Mouse (Mus musculus): ENCODE data around the gene Rftn1. TPM values are rescaled to one million over a fixed set of nuclear protein-coding genes. Genes with fewer than 3 reads are reported as not detected.

Gene Rftn1
- polyA plus RNA-seq, 1 experiment, result 102 TPM

DNA sequence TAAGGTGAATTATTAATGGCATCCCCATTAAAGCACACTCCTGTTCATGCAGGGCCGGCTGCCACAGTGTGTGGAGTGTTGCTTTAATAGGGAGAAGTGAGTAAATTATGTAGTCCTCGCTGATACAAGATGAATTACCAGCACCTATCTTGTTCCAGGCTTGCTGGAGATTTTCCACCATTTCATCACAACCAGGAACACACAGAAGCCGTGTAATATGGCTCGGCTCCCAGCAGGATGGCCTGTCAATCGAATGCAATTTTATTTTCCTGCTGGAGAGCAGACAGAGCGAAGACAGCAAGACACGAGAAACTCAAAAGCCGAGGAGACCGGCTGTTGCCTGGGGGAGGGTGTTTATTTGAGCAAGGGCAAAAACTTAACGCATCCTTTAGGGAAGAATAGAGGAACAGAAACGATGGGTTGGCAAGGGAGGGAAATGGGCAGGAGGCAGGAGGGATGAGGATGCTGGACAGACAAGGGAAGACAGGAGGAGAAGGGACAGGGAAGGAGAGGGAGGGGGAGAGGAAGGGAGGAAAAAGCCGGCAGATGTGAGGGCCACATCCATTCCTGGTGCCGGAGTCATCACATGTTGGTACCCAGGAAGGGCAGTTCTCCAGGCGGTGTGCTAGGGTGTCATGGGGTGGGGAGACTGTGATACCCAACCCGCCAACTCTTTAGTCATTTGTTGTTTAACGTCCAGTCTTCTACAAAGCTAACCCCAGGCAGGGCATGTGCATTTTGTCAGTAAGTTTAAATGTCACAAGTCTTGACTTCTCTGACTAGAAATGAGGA is 39.9 kb downstream of the Rftn1 start:
- H3K4me3 ChIP-seq (ENCODE audit: control insufficient read depth, insufficient read depth, low read length), result no peak overlapping the region
- no peaks in the 10 kb centered on the region for H3K36me3 ChIP-seq (ENCODE audit: control insufficient read depth, insufficient read depth, low read length)
- no peak for DNase-seq
- no peak overlapping the region for H3K27ac ChIP-seq (ENCODE audit: control insufficient read depth, insufficient read depth, low read length)
- TF ChIP-seq CTCF (IDR thresholded peaks at IDR 0.05; ENCODE audit: borderline replicate concordance, control insufficient read depth, extremely low read depth, insufficient read depth, low read length, poor library complexity), result no peak
- TF ChIP-seq POLR2A (IDR thresholded peaks at IDR 0.05; ENCODE audit: control insufficient read depth, extremely low read depth, insufficient read depth, low read length, poor library complexity), result no peak
- 94% methylated on average over 16 of the region's 16 CpGs for WGBS
- H3K27me3 ChIP-seq (ENCODE audit: control insufficient read depth, insufficient read depth, low read length), result no peaks in the 10 kb centered on the region
- H3K4me1 ChIP-seq (replicated peaks; ENCODE audit: control insufficient read depth, insufficient read depth, low read length), result peaks cover 29% of the 10 kb centered on the region

- Histone ChIP-seq H3K27ac (ENCODE audit: control insufficient read depth, insufficient read depth, low read length) (peak overlapping the region; percentile 47; the same call in 1 of the 2 replicates), H3K36me3 (ENCODE audit: control insufficient read depth, insufficient read depth, low read length) (no peaks in the 10 kb centered on the region; the same call in 1 of the 2 replicates), H3K27me3 (ENCODE audit: control insufficient read depth, insufficient read depth, low read length) (no peaks in the 10 kb centered on the region), H3K4me1 (replicated peaks; ENCODE audit: control insufficient read depth, insufficient read depth, low read length) (peaks cover 29% of the 10 kb centered on the region), H3K4me3 (ENCODE audit: control insufficient read depth, insufficient read depth, low read length) (no peak overlapping the region)
- no peak for DNase-seq
- 65% methylated on average over 14 of the region's 14 CpGs for WGBS
- TF ChIP-seq POLR2A (IDR thresholded peaks at IDR 0.05; ENCODE audit: control insufficient read depth, extremely low read depth, insufficient read depth, low read length, poor library complexity), result no peak
- no peak for TF ChIP-seq CTCF (IDR thresholded peaks at IDR 0.05; ENCODE audit: borderline replicate concordance, control insufficient read depth, extremely low read depth, insufficient read depth, low read length, poor library complexity)
These were observed 40.7 kb downstream of the Rftn1 start for GRCm38 (mm10) chr17:50149690-50150210.

- WGBS, result 33% methylated on average over 12 of the region's 12 CpGs
- Histone ChIP-seq H3K27me3 (ENCODE audit: control insufficient read depth, insufficient read depth, low read length) (no peaks in the 10 kb centered on the region), H3K4me3 (ENCODE audit: control insufficient read depth, insufficient read depth, low read length) (no peak overlapping the region), H3K4me1 (replicated peaks; ENCODE audit: control insufficient read depth, insufficient read depth, low read length) (peaks cover 29% of the 10 kb centered on the region), H3K27ac (ENCODE audit: control insufficient read depth, insufficient read depth, low read length) (no peak overlapping the region), H3K36me3 (ENCODE audit: control insufficient read depth, insufficient read depth, low read length) (no peaks in the 10 kb centered on the region; the same call in 1 of the 2 replicates)
- TF ChIP-seq POLR2A (IDR thresholded peaks at IDR 0.05; ENCODE audit: control insufficient read depth, extremely low read depth, insufficient read depth, low read length, poor library complexity), result no peak
- no peak for TF ChIP-seq CTCF (IDR thresholded peaks at IDR 0.05; ENCODE audit: borderline replicate concordance, control insufficient read depth, extremely low read depth, insufficient read depth, low read length, poor library complexity)
- peak; percentile 43 for DNase-seq
These were observed 42.5 kb downstream of the Rftn1 start for GRCm38 (mm10) chr17:50147831-50148587.

DNA sequence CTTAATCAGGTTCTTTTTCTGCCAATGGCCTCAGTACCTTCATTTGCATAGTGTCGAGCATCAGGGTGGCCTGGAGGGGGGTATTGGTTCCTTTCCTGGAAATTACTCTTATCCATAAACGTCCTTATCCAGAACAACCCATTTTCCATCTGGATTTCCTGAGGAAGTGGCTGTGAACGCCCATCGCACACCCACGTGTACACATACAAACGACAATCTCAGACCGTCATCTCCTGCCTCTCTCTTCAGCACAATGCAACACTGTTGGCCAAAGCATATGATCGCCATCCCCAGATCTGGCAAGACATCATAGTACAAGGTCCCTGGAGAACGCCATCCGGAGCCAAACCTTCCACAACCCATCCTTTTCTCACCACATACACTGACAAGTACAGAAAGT is 47.1 kb downstream of the Rftn1 start:
- no peak for TF ChIP-seq CTCF (IDR thresholded peaks at IDR 0.05; ENCODE audit: borderline replicate concordance, control insufficient read depth, extremely low read depth, insufficient read depth, low read length, poor library complexity)
- TF ChIP-seq POLR2A (IDR thresholded peaks at IDR 0.05; ENCODE audit: control insufficient read depth, extremely low read depth, insufficient read depth, low read length, poor library complexity), result no peak
- Histone ChIP-seq H3K36me3 (ENCODE audit: control insufficient read depth, insufficient read depth, low read length) (no peaks in the 10 kb centered on the region; the same call in 1 of the 2 replicates), H3K4me3 (ENCODE audit: control insufficient read depth, insufficient read depth, low read length) (no peak overlapping the region), H3K27ac (ENCODE audit: control insufficient read depth, insufficient read depth, low read length) (no peak overlapping the region), H3K4me1 (replicated peaks; ENCODE audit: control insufficient read depth, insufficient read depth, low read length) (peaks cover 18% of the 10 kb centered on the region), H3K27me3 (ENCODE audit: control insufficient read depth, insufficient read depth, low read length) (no peaks in the 10 kb centered on the region)
- 94% methylated on average over 10 of the region's 10 CpGs for WGBS
- no peak for DNase-seq

DNA sequence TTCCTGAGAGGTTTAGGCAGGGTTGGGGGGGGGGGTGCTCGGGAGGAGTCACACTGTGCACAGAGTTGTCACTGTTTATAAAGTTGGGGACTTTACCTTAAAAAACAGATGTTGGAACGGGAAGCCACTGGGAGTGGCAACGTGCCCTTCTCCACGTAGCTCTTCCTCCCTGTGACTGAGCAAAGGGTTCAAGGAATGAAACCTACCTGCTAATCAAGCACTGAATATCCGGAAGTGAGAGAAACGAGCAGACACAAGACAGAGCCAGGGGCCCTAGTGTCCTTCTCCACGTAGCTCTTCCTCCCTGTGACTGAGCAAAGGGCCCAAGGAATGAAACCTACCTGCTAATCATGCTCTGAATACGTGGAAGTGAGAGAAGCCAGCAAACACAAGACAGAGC is 47.9 kb downstream of the Rftn1 start:
- peaks cover 11% of the 10 kb centered on the region for H3K4me1 ChIP-seq (replicated peaks; ENCODE audit: control insufficient read depth, insufficient read depth, low read length)
- H3K27ac ChIP-seq (ENCODE audit: control insufficient read depth, insufficient read depth, low read length), result no peak overlapping the region
- TF ChIP-seq POLR2A (IDR thresholded peaks at IDR 0.05; ENCODE audit: control insufficient read depth, extremely low read depth, insufficient read depth, low read length, poor library complexity) (no peak), CTCF (IDR thresholded peaks at IDR 0.05; ENCODE audit: borderline replicate concordance, control insufficient read depth, extremely low read depth, insufficient read depth, low read length, poor library complexity) (no peak)
- H3K36me3 ChIP-seq (ENCODE audit: control insufficient read depth, insufficient read depth, low read length), result no peaks in the 10 kb centered on the region; the same call in 1 of the 2 replicates
- no peaks in the 10 kb centered on the region for H3K27me3 ChIP-seq (ENCODE audit: control insufficient read depth, insufficient read depth, low read length)
- no peak overlapping the region for H3K4me3 ChIP-seq (ENCODE audit: control insufficient read depth, insufficient read depth, low read length)
- DNase-seq, result no peak
- WGBS, result 83% methylated on average over 8 of the region's 8 CpGs

DNA sequence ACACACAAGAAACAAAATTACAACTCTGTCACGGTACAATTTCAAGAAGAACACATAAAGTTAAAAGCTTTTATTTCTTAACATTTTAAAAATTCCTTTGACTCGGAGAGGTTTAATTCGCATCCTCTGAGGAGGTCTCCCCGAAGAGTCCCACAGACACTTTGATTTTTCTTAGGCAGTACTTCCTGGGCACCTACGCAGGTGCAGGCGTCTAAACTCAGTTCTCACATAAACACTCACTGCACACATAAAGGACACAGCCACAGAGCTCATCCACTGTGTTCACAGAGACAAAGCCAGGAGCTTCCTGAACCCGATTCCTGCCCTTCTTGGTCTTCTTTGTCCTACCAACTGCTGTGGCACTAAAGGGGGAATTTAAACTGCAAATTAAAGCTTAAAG is 48.3 kb downstream of the Rftn1 start:
- Histone ChIP-seq H3K27ac (ENCODE audit: control insufficient read depth, insufficient read depth, low read length) (no peak overlapping the region), H3K4me3 (ENCODE audit: control insufficient read depth, insufficient read depth, low read length) (no peak overlapping the region), H3K27me3 (ENCODE audit: control insufficient read depth, insufficient read depth, low read length) (no peaks in the 10 kb centered on the region), H3K36me3 (ENCODE audit: control insufficient read depth, insufficient read depth, low read length) (no peaks in the 10 kb centered on the region; the same call in 1 of the 2 replicates), H3K4me1 (replicated peaks; ENCODE audit: control insufficient read depth, insufficient read depth, low read length) (peaks cover 7% of the 10 kb centered on the region)
- TF ChIP-seq CTCF (IDR thresholded peaks at IDR 0.05; ENCODE audit: borderline replicate concordance, control insufficient read depth, extremely low read depth, insufficient read depth, low read length, poor library complexity), result no peak
- no peak for TF ChIP-seq POLR2A (IDR thresholded peaks at IDR 0.05; ENCODE audit: control insufficient read depth, extremely low read depth, insufficient read depth, low read length, poor library complexity)
- 66% methylated on average over 7 of the region's 7 CpGs for WGBS
- no peak for DNase-seq

Data from thymus, adult 2 months (tissue).